Mouse (Mus musculus) ovary, postnatal 36 days (tissue): ENCODE data around the gene Rab40c.

ENCODE experiments used
- DNase-seq: peaks from one replicate; pipeline ENCODE4 v3.0.0; 2022; ENCODE audit warnings: low spot score, mixed read lengths

Gene Rab40c

DNA sequence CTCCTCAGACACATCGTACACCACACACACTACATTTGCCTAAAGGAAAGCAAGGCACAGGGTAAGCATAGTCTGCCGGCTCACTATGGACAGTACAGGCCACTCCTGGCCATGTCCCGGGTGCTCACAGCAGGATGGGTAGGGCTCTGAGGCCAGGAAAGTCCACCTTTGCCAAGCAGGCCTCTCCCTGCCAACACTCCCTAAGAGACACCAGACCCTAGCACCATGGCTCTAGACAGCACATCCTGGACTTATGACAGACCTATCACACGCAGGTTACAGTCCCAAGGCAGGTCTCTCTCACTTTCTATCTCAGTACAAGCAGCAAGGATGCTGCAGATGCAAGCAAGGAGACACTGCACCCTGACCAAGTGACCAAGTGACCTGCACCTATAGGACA is 76.4 kb downstream of the Rab40c start:
- no peak for DNase-seq

DNA sequence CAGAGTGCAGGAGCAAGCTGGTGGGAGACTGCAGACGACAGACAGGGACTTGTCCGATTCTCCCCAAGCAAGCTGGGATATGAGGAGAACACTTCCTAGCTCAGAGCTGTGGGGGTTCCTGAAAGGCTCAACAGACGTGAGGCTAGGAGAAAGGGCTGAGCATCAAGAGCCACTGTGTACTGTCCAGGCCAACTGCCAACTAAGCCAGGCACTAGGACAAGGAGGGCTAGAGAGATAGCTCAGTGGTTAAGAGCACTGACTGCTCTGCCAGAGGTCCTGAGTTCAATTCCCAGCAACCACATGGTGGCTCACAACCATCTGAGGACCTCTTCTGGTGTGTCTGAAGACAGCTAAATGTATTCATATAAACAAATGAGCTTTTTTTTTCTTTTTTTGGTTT is 77.0 kb downstream of the Rab40c start:
- no peak for DNase-seq

DNA sequence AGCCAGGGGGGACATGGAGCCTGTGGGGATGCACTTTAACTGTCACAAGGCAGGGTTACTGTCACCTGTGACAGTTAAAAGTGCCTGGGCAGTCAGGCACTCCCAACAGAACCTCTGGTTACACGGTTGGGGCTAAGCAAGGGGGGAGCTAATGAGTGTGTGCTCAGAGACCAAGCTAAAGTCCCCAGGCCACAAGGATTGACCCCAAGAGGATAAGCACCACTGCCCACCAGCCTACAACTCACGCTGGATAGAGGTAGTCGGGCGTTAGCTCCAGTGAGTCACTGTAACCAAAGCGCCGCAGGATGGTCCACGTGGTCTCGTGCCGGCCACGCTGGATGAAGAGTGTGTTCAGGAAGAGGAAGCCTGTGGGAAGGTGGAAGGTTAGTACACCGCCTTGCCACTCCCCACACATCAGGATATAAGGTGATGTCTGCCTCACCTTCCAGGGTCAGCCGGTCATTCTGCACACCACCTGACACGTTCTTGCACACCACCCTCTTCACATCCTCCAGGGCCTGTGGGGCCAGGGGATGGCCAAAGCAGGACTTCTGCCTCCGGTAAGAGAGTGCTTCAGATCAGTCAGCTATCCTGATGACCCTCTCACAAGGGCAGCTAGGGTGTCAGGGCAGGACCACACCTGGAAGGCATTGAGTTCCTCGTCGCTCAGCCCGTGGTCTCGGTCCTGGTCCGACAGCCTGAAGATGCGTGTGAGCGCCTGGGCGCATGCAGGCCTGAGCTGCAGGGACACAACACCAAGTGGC is 78.2 kb downstream of the Rab40c start, which contains the start of gene Gm20683:
Gene Gm20683, minus strand, starts transcription at position 647 of the 764 bp plus-strand sequence.
- no peak for DNase-seq

DNA sequence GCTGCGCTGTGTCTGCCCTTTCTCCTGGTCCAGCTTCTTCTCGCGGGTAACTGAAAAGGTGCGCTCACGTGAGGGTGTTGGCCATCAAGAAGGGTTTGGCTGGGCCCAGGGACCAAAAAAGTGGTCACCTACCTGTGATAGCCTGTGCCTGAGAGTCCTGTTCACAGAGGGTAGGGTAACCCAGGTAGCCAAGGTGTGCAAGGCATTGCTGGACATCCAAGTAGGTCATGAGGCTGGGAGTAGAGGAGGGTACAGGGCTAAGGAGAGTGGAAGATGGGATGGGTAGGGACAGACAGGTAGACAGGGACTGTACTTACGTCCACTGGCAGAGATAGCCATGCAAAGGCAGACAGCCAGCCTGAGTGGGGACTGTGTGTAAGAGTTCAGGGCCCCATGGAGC is 79.0 kb downstream of the Rab40c start:
- DNase-seq, result no peak

- DNase-seq, result no peak
These were observed 79.9 kb downstream of the Rab40c start for GRCm38 (mm10) chr17:25839455-25840235.

DNA sequence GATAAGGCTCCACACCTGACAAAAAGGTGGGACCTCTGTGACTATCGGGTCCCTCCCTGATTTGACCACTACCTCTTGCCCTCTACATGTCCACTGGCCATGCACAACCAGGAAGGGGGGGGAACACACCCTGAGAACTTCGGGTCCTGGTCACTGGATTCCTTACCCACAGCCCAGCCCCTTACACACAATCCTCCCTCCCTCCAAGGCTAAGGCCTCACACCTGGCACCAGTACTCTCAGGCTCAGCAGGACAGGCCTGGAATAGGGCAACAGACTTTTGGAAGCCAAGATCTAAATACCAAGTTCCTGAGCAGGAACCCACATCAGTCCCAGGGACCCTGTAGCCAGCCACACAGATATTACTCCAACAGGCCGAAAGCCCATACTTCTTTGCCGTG is 80.6 kb downstream of the Rab40c start:
- DNase-seq, result no peak

DNA sequence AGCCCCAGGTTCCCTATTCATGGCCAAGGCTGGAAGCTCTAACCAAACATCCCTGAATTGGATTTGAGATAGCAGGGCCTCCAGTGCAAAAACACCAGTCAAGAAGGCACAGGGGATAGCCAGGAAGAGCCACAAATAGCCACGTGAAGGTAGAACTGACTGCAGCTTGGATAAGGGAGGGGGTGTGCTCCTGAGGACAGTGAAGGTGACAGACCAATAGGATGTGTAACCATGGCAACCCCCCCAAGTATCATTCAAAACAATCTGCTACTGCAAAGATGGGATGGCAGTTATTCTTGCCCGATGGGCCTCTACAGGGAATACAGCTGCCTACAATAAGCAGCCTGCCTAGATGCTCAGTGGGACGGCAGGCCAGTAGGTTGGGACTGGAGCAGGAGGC is 82.0 kb downstream of the Rab40c start:
- no peak for DNase-seq

GRCm38 (mm10) chr17:25837076-25837410 is 82.5 kb downstream of the Rab40c start, which contains the start of gene Rhbdl1:
Gene Rhbdl1 (minus strand): TSS chr17:25837295.
- DNase-seq, result peak; percentile 81

GRCm38 (mm10) chr17:25836397-25837075 is 83.0 kb downstream of the Rab40c start:
- DNase-seq, result peak; percentile 46

DNA sequence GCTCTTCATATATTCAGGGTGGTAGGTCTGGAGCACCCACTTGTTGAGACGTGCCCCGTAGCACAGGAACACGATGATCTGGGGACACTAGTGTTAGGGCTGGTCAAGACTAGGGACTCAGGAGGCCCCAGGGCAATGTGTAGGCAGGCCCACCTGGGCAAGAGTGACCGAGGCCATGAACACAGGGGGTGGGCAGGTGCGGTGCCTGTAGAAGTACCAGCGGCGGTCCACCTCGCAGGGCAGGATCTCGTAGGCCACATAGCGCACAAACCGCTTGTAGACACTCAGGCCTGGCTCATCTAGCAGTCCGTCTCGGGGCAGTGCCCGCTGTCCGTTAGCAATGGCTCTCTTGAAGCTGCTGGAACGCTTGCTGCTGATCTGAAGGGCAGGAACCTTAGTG is 83.7 kb downstream of the Rab40c start:
- DNase-seq, result no peak

GRCm38 (mm10) chr17:25835301-25835700 is 84.2 kb downstream of the Rab40c start:
- DNase-seq, result no peak

- DNase-seq, result no peak
These were observed 84.8 kb downstream of the Rab40c start for GRCm38 (mm10) chr17:25834595-25835222.

- DNase-seq, result no peak
These were observed 85.4 kb downstream of the Rab40c start for GRCm38 (mm10) chr17:25833961-25834594.

DNA sequence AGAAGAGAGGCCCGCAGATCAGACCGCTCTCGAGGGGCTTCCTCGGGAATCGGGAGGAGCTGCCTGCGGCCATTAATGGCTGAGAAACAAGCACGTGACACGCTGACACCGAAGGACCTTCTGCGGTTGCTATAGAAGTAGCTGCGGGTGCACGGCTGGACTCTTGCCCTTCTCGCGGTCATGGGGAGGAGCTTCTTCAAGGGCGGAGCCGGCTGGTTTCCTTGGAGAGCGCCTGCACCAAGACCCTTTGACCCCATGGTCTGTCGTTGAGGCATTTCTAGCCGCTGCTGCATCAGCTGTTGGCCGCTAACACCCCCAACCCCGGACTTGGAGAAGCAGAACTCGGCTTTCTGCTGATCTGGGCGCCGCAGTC is 86.2 kb downstream of the Rab40c start, which contains the start of gene Stub1:
Gene Stub1, minus strand, starts transcription at position 114 of the 373 bp plus-strand sequence.
- DNase-seq, result peak; percentile 89

GRCm38 (mm10) chr17:25832436-25833290 is 86.9 kb downstream of the Rab40c start:
- peak; percentile 99 for DNase-seq
